Mouse (Mus musculus): ENCODE measurements around the gene Tcf7l1. TPM values are rescaled to one million over a fixed set of nuclear protein-coding genes. Genes with fewer than 3 reads are reported as not detected.

Gene Tcf7l1
- polyA plus RNA-seq, 1 experiment from 2014 or later = 38.2 TPM

- Histone ChIP-seq H3K27me3 (no peaks in the 10 kb centered on the region), H3K9ac (no peak overlapping the region), H3K4me3 (replicated peaks) (no peak overlapping the region), H3K27ac (no peak overlapping the region), H3K4me1 (peaks cover 37% of the 10 kb centered on the region), H3K4me2 (no peak overlapping the region), H3K9me3 (replicated peaks) (no peaks in the 10 kb centered on the region), H3K36me3 (peaks cover 9% of the 10 kb centered on the region)
- no peak; the same call in 1 of the 2 replicates for ATAC-seq (replicated peaks; ENCODE audit: low FRiP score)
- 82% methylated on average over 3 of the region's 3 CpGs for WGBS
These were observed 68.2 kb downstream of the Tcf7l1 start for GRCm38 (mm10) chr6:72720852-72721251.

- Histone ChIP-seq H3K9ac (no peak overlapping the region), H3K27ac (peak overlapping the region; percentile 81), H3K4me3 (replicated peaks) (no peak overlapping the region), H3K4me1 (peaks cover 54% of the 10 kb centered on the region), H3K4me2 (peak overlapping the region; percentile 22; the same call in 1 of the 2 replicates), H3K27me3 (no peaks in the 10 kb centered on the region), H3K36me3 (peaks cover 9% of the 10 kb centered on the region), H3K9me3 (replicated peaks) (no peaks in the 10 kb centered on the region)
- 8% methylated on average over 4 of the region's 4 CpGs for WGBS
- ATAC-seq (replicated peaks; ENCODE audit: low FRiP score) = peak; percentile 60
These were observed 74.3 kb downstream of the Tcf7l1 start for GRCm38 (mm10) chr6:72714726-72715125.

DNA sequence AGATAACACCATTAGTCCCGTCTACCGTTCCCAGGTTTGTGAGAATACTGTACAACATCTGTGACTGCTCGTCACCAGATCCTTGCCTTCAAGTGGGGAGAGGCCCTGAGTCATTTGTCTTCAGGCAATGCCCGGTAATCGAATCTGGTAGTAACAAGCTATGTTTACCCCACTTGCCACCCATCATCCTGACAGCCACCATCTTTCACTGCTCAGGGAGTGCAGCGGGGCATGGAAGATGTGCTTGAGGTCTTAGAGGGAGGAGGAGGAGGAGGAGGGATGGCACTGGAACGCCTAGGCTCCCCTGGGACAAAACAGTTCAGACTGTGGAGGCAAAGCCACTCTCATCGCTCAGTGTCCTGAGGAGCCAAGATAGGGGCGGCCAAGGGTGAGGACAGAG lies 74.8 kb downstream of the Tcf7l1 start:
- 14% methylated on average over 9 of the region's 9 CpGs for WGBS
- peak overlapping the region; percentile 22; the same call in 1 of the 2 replicates for H3K4me2 ChIP-seq
- peak overlapping the region; percentile 81 for H3K27ac ChIP-seq

DNA sequence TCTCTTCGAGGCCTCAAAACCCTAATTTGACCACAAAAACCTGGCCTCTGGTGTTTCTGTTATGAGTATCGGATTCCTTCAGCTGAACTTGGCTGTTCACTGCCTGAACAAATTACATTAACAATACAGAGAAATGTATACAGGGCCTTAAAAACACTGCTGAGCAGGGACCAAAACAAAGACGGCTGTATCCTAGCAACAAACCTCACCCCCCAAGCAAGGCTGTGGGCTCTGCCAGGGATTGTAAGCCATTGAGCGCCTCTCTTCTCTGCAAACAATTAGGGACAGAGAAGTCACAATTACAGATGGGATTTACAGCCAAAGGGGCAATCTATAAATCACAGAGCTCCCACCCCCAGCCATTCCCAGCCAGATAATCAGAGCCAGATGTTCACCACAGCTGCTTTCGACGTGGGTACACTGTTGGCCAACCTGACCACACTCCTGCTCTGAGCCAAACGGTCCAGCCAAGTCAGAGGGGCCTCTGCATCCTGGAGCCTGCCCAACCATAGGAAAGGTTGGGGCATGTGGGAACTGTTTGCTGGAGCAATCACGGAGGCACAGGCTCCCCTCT lies 77.5 kb downstream of the Tcf7l1 start:
- no peak overlapping the region for H3K4me2 ChIP-seq
- WGBS = 11% methylated on average over 8 of the region's 8 CpGs

More for the DNA sequence above, 74.8 kb downstream of the Tcf7l1 start:
- H3K9ac ChIP-seq = no peak overlapping the region
- peaks cover 9% of the 10 kb centered on the region for H3K36me3 ChIP-seq
- H3K9me3 ChIP-seq (replicated peaks) = no peaks in the 10 kb centered on the region
- no peaks in the 10 kb centered on the region for H3K27me3 ChIP-seq
- ATAC-seq (replicated peaks; ENCODE audit: low FRiP score) = peak; percentile 89
- H3K4me3 ChIP-seq (replicated peaks) = no peak overlapping the region
- peaks cover 54% of the 10 kb centered on the region for H3K4me1 ChIP-seq

DNA sequence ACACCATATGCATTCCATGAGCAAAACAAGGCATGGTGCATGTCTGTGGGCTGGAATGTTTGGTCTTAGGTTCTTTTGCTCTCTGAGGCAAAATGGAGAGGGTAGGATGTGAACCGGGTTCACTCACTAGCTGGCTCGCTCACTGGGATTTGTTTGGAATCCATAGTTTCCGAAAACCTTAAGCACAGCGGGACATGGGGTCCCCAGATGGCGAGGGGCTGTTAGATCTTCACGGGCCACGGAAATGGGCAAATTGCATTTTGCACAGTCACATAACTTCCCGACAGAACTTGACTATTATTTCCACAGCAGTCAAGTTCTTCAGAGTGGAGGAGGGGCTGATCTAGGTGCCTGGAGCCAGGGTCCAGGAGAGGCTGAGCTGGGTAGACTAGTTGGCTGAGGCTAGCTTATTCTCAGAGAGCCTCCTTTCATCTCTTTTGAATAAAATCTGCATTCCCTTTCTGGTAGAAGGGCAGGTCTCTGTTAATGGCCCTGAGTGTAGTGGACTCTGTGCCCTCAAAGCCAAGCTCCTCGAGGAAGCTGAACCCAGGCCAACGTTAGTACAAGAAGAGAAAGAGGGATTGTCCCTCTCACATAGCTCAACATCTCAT lies 78.1 kb downstream of the Tcf7l1 start:
- Histone ChIP-seq H3K36me3 (no peaks in the 10 kb centered on the region), H3K4me2 (no peak overlapping the region), H3K9me3 (replicated peaks) (no peaks in the 10 kb centered on the region), H3K9ac (no peak overlapping the region), H3K4me3 (replicated peaks) (no peak overlapping the region), H3K4me1 (peaks cover 55% of the 10 kb centered on the region), H3K27ac (peak overlapping the region; percentile 57), H3K27me3 (no peaks in the 10 kb centered on the region)
- no peak for ATAC-seq (replicated peaks; ENCODE audit: low FRiP score)
- WGBS = 61% methylated on average over 10 of the region's 10 CpGs

More for the DNA sequence above, 77.5 kb downstream of the Tcf7l1 start:
- H3K27ac ChIP-seq = peak overlapping the region; percentile 57
- H3K9me3 ChIP-seq (replicated peaks) = no peaks in the 10 kb centered on the region
- no peaks in the 10 kb centered on the region for H3K36me3 ChIP-seq
- H3K4me3 ChIP-seq (replicated peaks) = no peak overlapping the region
- H3K9ac ChIP-seq = no peak overlapping the region
- no peak for ATAC-seq (replicated peaks; ENCODE audit: low FRiP score)
- no peaks in the 10 kb centered on the region for H3K27me3 ChIP-seq
- H3K4me1 ChIP-seq = peaks cover 55% of the 10 kb centered on the region

DNA sequence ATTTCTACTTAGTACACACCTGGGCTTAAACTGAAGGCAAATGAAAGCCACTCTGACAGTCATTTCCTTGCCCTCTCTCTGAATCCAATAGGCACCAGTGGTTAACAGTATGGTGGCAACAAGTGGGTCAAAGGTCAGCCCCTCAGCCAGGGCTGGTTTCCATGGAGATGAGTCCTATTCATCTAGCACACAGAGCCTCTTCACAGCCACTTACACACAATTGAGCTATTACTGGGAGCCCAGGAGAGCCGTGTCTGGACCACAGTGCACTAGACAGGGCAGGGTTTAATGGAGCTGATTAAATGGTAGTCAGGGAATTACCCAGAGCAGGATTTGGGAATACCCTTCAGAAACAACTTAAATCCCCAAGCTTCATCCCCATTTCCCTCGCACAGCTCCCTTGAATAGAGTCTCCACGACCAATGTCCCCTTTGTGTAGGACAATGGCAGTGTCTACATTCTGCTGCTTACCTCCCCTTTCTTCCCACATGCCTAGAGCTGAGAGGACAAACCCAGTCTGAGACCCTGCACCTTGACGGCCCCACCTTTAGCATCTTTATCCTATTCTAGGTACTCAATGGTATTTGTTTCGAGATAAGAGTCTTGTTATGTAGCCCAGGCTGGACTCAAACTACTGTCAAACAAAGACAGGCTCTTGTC lies 89.5 kb downstream of the Tcf7l1 start:
- Histone ChIP-seq H3K27me3 (no peaks in the 10 kb centered on the region), H3K4me2 (no peak overlapping the region), H3K9me3 (replicated peaks) (no peaks in the 10 kb centered on the region), H3K9ac (no peak overlapping the region), H3K27ac (no peak overlapping the region), H3K4me1 (peaks cover 32% of the 10 kb centered on the region), H3K36me3 (0 out of 2 replicates have a peak, but pooled peaks cover 4% of the 10 kb centered on the region), H3K4me3 (replicated peaks) (no peak overlapping the region)
- WGBS = 72% methylated on average over 5 of the region's 5 CpGs
- ATAC-seq (replicated peaks; ENCODE audit: low FRiP score) = no peak

GRCm38 (mm10) chr6:72698559-72698958 lies 90.5 kb downstream of the Tcf7l1 start:
- no peak overlapping the region for H3K9ac ChIP-seq
- no peak overlapping the region for H3K4me2 ChIP-seq
- no peak for ATAC-seq (replicated peaks; ENCODE audit: low FRiP score)
- no peak overlapping the region for H3K4me3 ChIP-seq (replicated peaks)
- H3K36me3 ChIP-seq = 0 out of 2 replicates have a peak, but pooled peaks cover 4% of the 10 kb centered on the region
- WGBS = 90% methylated on average over 5 of the region's 5 CpGs
- H3K27ac ChIP-seq = no peak overlapping the region
- peaks cover 42% of the 10 kb centered on the region for H3K4me1 ChIP-seq
- no peaks in the 10 kb centered on the region for H3K27me3 ChIP-seq
- no peaks in the 10 kb centered on the region for H3K9me3 ChIP-seq (replicated peaks)

DNA sequence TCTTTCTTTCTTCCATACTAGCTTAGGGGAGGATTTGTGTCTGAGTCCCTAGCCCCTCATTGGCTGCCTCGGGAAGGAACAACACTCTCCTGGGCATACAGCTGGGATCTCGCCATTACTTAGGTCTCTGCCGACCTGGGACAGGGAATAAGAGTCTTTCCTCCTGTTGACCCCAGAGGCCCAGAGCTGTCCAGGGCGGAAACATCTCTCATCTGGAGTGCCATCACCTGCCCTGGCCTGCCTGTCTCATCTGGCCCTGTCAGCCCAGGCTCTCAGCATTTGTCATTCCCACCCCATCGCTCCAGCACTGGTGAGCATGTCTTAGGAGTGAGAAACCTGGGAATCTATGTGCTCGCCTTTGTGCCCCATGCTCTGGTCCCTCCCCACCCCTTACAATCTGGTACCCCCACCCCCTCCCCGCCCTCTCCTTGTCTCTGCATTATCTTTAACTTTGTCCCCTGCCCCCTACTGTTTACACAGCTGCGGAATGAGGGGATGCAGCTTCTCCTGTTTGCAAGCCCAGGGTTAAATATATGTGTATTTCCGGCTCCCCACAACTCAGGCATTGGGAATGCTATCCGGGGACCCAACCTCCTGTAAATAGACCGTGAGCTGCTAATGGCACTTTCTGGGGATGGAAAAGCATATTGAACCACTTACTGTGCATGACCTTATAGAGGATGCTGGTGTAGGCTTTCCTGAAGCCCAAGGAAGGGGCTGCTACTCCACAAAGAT lies 92.3 kb downstream of the Tcf7l1 start:
- Histone ChIP-seq H3K27me3 (no peaks in the 10 kb centered on the region), H3K9ac (no peak overlapping the region), H3K4me3 (replicated peaks) (no peak overlapping the region), H3K27ac (peak overlapping the region; percentile 78), H3K36me3 (0 out of 2 replicates have a peak, but pooled peaks cover 4% of the 10 kb centered on the region), H3K9me3 (replicated peaks) (no peaks in the 10 kb centered on the region), H3K4me2 (no peak overlapping the region), H3K4me1 (peaks cover 59% of the 10 kb centered on the region)
- peak; percentile 67 for ATAC-seq (replicated peaks; ENCODE audit: low FRiP score)
- WGBS = 16% methylated on average over 11 of the region's 11 CpGs

- 35% methylated on average over 10 of the region's 10 CpGs for WGBS
- H3K9me3 ChIP-seq (replicated peaks) = no peaks in the 10 kb centered on the region
- ATAC-seq (replicated peaks; ENCODE audit: low FRiP score) = no peak
- no peak overlapping the region for H3K4me3 ChIP-seq (replicated peaks)
- H3K27ac ChIP-seq = peak overlapping the region; percentile 78
- H3K9ac ChIP-seq = no peak overlapping the region; the same call in 1 of the 2 replicates
- H3K4me1 ChIP-seq = peaks cover 79% of the 10 kb centered on the region
- no peaks in the 10 kb centered on the region for H3K36me3 ChIP-seq
- H3K4me2 ChIP-seq = peak overlapping the region; percentile 14; the same call in 1 of the 2 replicates
- H3K27me3 ChIP-seq = no peaks in the 10 kb centered on the region
These were observed 94.3 kb downstream of the Tcf7l1 start for GRCm38 (mm10) chr6:72694791-72695204.

- Histone ChIP-seq H3K4me2 (peak overlapping the region; percentile 14; the same call in 1 of the 2 replicates), H3K4me3 (replicated peaks) (no peak overlapping the region), H3K27me3 (no peaks in the 10 kb centered on the region), H3K4me1 (peaks cover 85% of the 10 kb centered on the region), H3K27ac (peak overlapping the region; percentile 78), H3K9me3 (replicated peaks) (no peaks in the 10 kb centered on the region), H3K9ac (no peak overlapping the region; the same call in 1 of the 2 replicates), H3K36me3 (no peaks in the 10 kb centered on the region)
- no peak for ATAC-seq (replicated peaks; ENCODE audit: low FRiP score)
- 38% methylated on average over 5 of the region's 5 CpGs for WGBS
These were observed 94.8 kb downstream of the Tcf7l1 start for GRCm38 (mm10) chr6:72694047-72694790.

- H3K4me1 ChIP-seq = peaks cover 82% of the 10 kb centered on the region
- H3K4me2 ChIP-seq = no peak overlapping the region
- no peaks in the 10 kb centered on the region for H3K36me3 ChIP-seq
- 72% methylated on average over 6 of the region's 6 CpGs for WGBS
- no peak overlapping the region for H3K4me3 ChIP-seq (replicated peaks)
- H3K27ac ChIP-seq = 0 out of 2 replicates have a peak overlapping the region, but pooled peaks have one; percentile 23
- H3K9me3 ChIP-seq (replicated peaks) = no peaks in the 10 kb centered on the region
- no peak overlapping the region for H3K9ac ChIP-seq
- H3K27me3 ChIP-seq = no peaks in the 10 kb centered on the region
- ATAC-seq (replicated peaks; ENCODE audit: low FRiP score) = no peak
These were observed 96.6 kb downstream of the Tcf7l1 start for GRCm38 (mm10) chr6:72692469-72692868.

Data from kidney, embryonic 15.5 days (tissue).